Mouse (Mus musculus) lung, adult 2 months (tissue): Measurements from ENCODE around the gene Daglb.

Experiments used
- CTCF ChIP-seq: fragments of 200-500 bp; IDR thresholded peaks from 2 replicates; pipeline ENCODE4 v1.5.1; 2011; ENCODE audit warnings: mild to moderate bottlenecking, low read length, control low read depth; ENCODE audit not compliant: insufficient read depth
- POLR2A ChIP-seq: fragments of 200-500 bp; IDR thresholded peaks from 2 replicates; pipeline ENCODE4 v1.6.1; 2011; ENCODE audit warnings: low read depth, mild to moderate bottlenecking, control low read depth, low read length, borderline replicate concordance; ENCODE audit errors: extremely low read depth

GRCm38 (mm10) chr5:143463671-143464070 lies 713 bp upstream of the Daglb start:
- TF ChIP-seq CTCF (no peak), POLR2A (no peak)
